Mouse (Mus musculus) bone marrow macrophage, adult 2 months (primary cell): Measurements from ENCODE around the gene C4b.
"Not testable (repeated sequence)": the region's sequence is repeated elsewhere in the genome, so short reads cannot be mapped to it uniquely, and the experiment has no call there.

Source experiments
- CTCF ChIP-seq: IDR thresholded peaks from 2 replicates; pipeline ENCODE4 v1.5.1; 2012; ENCODE audit warnings: low read depth, mild to moderate bottlenecking, low read length, moderate library complexity
- POLR2A ChIP-seq: IDR thresholded peaks from 2 replicates; pipeline ENCODE4 v1.6.1; 2012; ENCODE audit warnings: mild to moderate bottlenecking, low read depth, low read length, borderline replicate concordance

DNA sequence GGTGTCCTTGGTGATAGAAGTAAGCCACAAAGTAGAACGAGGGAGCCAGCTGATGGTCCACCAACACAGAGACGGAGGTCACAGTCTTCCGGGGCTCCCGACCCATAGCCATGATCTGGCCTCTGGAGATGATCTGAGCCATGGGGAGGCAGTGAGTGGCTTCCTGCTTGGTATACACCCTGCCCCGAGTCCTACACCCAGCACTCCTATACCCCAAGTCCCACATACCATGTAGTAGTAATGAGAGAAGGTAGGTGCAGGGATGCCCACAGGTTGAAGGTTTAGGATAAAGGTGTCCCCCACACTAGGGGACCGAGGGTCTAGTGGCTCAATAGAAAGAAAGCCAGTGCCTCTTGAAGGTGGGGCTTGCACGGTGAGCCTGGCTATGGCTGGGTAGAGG lies 4.0 kb downstream of the C4b start:
- TF ChIP-seq CTCF, POLR2A: not testable (repeated sequence)
